Mouse (Mus musculus): ENCODE measurements around the gene Cops3. TPM values are rescaled to one million over a fixed set of nuclear protein-coding genes. Genes with fewer than 3 reads are reported as not detected.
A peak's percentile ranks its signal among the peaks of the same experiment; 100 is the strongest.

Gene Cops3
- polyA plus RNA-seq, 2 experiments, result 33.5 to 108 TPM

GRCm38 (mm10) chr11:59803516-59803915 lies 36.1 kb downstream of the Cops3 start:
- peaks cover 20% of the 10 kb centered on the region for H3K36me3 ChIP-seq (replicated peaks; ENCODE audit: control insufficient read depth, insufficient read depth, low read depth)

GRCm38 (mm10) chr11:59801881-59802280 lies 37.8 kb downstream of the Cops3 start:
- no peak for DNase-seq (ENCODE audit: low read depth in 3 of 3, low spot score in 3 of 3)
- Histone ChIP-seq H3K4me3 (ENCODE audit: insufficient read depth in 1 of 2, low read depth in 2 of 2, low read length in 2 of 2) (no peak overlapping the region), H3K27ac (no peak overlapping the region), H3K27me3 (ENCODE audit: control insufficient read depth, insufficient read depth, low read length) (no peaks in the 10 kb centered on the region), H3K4me2 (ENCODE audit: low read depth) (no peak overlapping the region), H3K36me3 (replicated peaks; ENCODE audit: control insufficient read depth, insufficient read depth, low read depth) (peaks cover 17% of the 10 kb centered on the region), H3K4me1 (replicated peaks; ENCODE audit: control insufficient read depth in 2 of 2, insufficient read depth in 2 of 2, low read length in 1 of 2) (no peaks in the 10 kb centered on the region), H3K9ac (replicated peaks) (no peak overlapping the region), H3K9me3 (ENCODE audit: control insufficient read depth, low read length) (no peaks in the 10 kb centered on the region)
- no peak for TF ChIP-seq EP300 (IDR thresholded peaks at IDR 0.05; ENCODE audit: low read depth)
- TF ChIP-seq CTCF (IDR thresholded peaks at IDR 0.05; ENCODE audit: low read depth), result no peak
- ATAC-seq (ENCODE audit: insufficient read depth), result no peak
- 90% methylated on average over 8 of the region's 8 CpGs for WGBS (ENCODE audit: insufficient replicate concordance)

More at GRCm38 (mm10) chr11:59803516-59803915, 36.1 kb downstream of the Cops3 start:
- ATAC-seq (ENCODE audit: insufficient read depth) (no peak), DNase-seq (ENCODE audit: low read depth in 3 of 3, low spot score in 3 of 3) (no peak)
- Histone ChIP-seq H3K4me2 (ENCODE audit: low read depth) (no peak overlapping the region), H3K9ac (replicated peaks) (no peak overlapping the region), H3K4me1 (replicated peaks; ENCODE audit: control insufficient read depth in 2 of 2, insufficient read depth in 2 of 2, low read length in 1 of 2) (peaks cover 2% of the 10 kb centered on the region in 2 experiments), H3K4me3 (ENCODE audit: insufficient read depth in 1 of 2, low read depth in 2 of 2, low read length in 2 of 2) (no peak overlapping the region), H3K27ac (no peak overlapping the region), H3K27me3 (ENCODE audit: control insufficient read depth, insufficient read depth, low read length) (no peaks in the 10 kb centered on the region), H3K9me3 (ENCODE audit: control insufficient read depth, low read length) (no peaks in the 10 kb centered on the region)
- 81% methylated on average over 14 of the region's 14 CpGs for WGBS (ENCODE audit: insufficient replicate concordance)
- no peak for TF ChIP-seq CTCF (IDR thresholded peaks at IDR 0.05; ENCODE audit: low read depth)
- TF ChIP-seq EP300 (IDR thresholded peaks at IDR 0.05; ENCODE audit: low read depth), result no peak

GRCm38 (mm10) chr11:59800412-59800811 lies 39.2 kb downstream of the Cops3 start:
- WGBS (ENCODE audit: insufficient replicate concordance), result 85% methylated on average over 10 of the region's 10 CpGs
- no peak overlapping the region for H3K27ac ChIP-seq
- H3K4me3 ChIP-seq (ENCODE audit: insufficient read depth in 1 of 2, low read depth in 2 of 2, low read length in 2 of 2), result no peak overlapping the region
- H3K27me3 ChIP-seq (ENCODE audit: control insufficient read depth, insufficient read depth, low read length), result no peaks in the 10 kb centered on the region
- DNase-seq (ENCODE audit: low read depth in 3 of 3, low spot score in 3 of 3) (no peak), ATAC-seq (ENCODE audit: insufficient read depth) (no peak)
- H3K9ac ChIP-seq (replicated peaks), result no peak overlapping the region
- H3K36me3 ChIP-seq (replicated peaks; ENCODE audit: control insufficient read depth, insufficient read depth, low read depth), result peaks cover 22% of the 10 kb centered on the region
- no peak for TF ChIP-seq EP300 (IDR thresholded peaks at IDR 0.05; ENCODE audit: low read depth)
- TF ChIP-seq CTCF (IDR thresholded peaks at IDR 0.05; ENCODE audit: low read depth), result peak; percentile 49
- no peaks in the 10 kb centered on the region for H3K9me3 ChIP-seq (ENCODE audit: control insufficient read depth, low read length)
- H3K4me1 ChIP-seq (replicated peaks; ENCODE audit: control insufficient read depth in 2 of 2, insufficient read depth in 2 of 2, low read length in 1 of 2), result no peaks in the 10 kb centered on the region
- H3K4me2 ChIP-seq (ENCODE audit: low read depth), result no peak overlapping the region

GRCm38 (mm10) chr11:59793390-59793789 lies 46.2 kb downstream of the Cops3 start:
- DNase-seq (ENCODE audit: low read depth in 3 of 3, low spot score in 3 of 3) (no peak), ATAC-seq (ENCODE audit: insufficient read depth) (no peak)
- Histone ChIP-seq H3K27me3 (ENCODE audit: control insufficient read depth, insufficient read depth, low read length) (no peaks in the 10 kb centered on the region), H3K36me3 (replicated peaks; ENCODE audit: control insufficient read depth, insufficient read depth, low read depth) (peaks cover 22% of the 10 kb centered on the region), H3K4me2 (ENCODE audit: low read depth) (no peak overlapping the region), H3K27ac (no peak overlapping the region), H3K9ac (replicated peaks) (no peak overlapping the region), H3K4me1 (replicated peaks; ENCODE audit: control insufficient read depth in 2 of 2, insufficient read depth in 2 of 2, low read length in 1 of 2) (no peaks in the 10 kb centered on the region), H3K9me3 (ENCODE audit: control insufficient read depth, low read length) (no peaks in the 10 kb centered on the region), H3K4me3 (ENCODE audit: insufficient read depth in 1 of 2, low read depth in 2 of 2, low read length in 2 of 2) (no peak overlapping the region)
- 82% methylated on average over 6 of the region's 6 CpGs for WGBS (ENCODE audit: insufficient replicate concordance)
- TF ChIP-seq CTCF (IDR thresholded peaks at IDR 0.05; ENCODE audit: low read depth), result no peak
- no peak for TF ChIP-seq EP300 (IDR thresholded peaks at IDR 0.05; ENCODE audit: low read depth)

- no peaks in the 10 kb centered on the region for H3K9me3 ChIP-seq (ENCODE audit: control insufficient read depth, low read length)
- H3K4me2 ChIP-seq (ENCODE audit: low read depth), result no peak overlapping the region
- no peaks in the 10 kb centered on the region for H3K27me3 ChIP-seq (ENCODE audit: control insufficient read depth, insufficient read depth, low read length)
- ATAC-seq (ENCODE audit: insufficient read depth), result no peak
- H3K4me1 ChIP-seq (replicated peaks; ENCODE audit: control insufficient read depth in 2 of 2, insufficient read depth in 2 of 2, low read length in 1 of 2), result no peaks in the 10 kb centered on the region
- H3K9ac ChIP-seq (replicated peaks), result no peak overlapping the region
- H3K36me3 ChIP-seq (replicated peaks; ENCODE audit: control insufficient read depth, insufficient read depth, low read depth), result peaks cover 9% of the 10 kb centered on the region; the same call in 1 of the 2 replicates
- 74% methylated on average over 1 of the region's 1 CpGs for WGBS (ENCODE audit: insufficient replicate concordance)
- H3K27ac ChIP-seq, result no peak overlapping the region
- no peak for TF ChIP-seq EP300 (IDR thresholded peaks at IDR 0.05; ENCODE audit: low read depth)
- no peak for TF ChIP-seq CTCF (IDR thresholded peaks at IDR 0.05; ENCODE audit: low read depth)
- H3K4me3 ChIP-seq (ENCODE audit: insufficient read depth in 1 of 2, low read depth in 2 of 2, low read length in 2 of 2), result no peak overlapping the region
- no peak for DNase-seq (ENCODE audit: low read depth in 3 of 3, low spot score in 3 of 3)
These were observed 50.3 kb downstream of the Cops3 start for GRCm38 (mm10) chr11:59789311-59789710.
